ENCODE assay signal across 8 mouse cellular contexts in the genomic region with DNA sequence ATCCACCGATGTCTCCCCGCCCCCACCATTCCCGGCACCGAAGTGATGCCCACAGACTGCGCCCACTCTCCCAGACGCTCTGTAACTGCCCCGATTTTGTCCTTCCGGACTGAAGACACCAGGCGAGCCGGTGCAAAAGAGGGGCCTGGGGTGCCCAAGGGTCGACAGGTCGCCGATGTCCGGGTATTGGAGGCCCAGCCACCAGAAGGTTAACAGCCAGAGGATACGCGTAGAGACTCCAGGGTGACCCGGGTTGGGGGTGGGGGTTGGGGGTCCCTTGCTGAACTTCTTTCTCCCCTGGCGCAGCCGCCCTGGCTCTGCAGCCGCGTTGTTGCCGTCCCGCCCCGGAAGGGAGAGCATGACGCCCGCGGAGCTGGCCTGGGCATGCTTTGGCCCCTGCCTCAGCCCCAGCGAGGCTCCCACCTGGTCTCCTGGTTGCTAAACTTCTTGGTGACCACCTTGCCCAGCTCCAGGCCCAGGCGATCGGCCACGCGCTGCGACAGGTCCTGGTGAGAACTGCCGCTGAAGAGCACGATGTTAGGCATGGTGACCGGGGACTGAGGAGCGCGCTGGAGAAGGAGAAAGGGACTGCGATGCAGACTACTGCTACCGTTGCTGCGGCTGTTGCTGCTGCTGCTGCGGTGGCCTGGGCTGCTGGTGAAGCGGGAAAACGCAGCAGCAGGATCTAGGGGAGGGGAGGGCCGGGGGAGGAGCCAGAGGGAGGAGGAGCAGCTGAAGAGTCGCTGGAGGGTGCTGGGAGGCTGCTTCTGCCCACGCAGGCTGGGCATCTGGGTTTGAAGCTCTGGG. TPM values are rescaled to one million over a fixed set of nuclear protein-coding genes. Genes with fewer than 3 reads are reported as not detected.
DNase-seq lines count a peak whose midpoint lies in the region; ATAC-seq lines count a peak whose summit lies in the region.

A gene (minus strand): TSS at position 703 of the 807 bp plus-strand sequence.

- 20% methylated on average over 35 of the region's 47 CpGs for WGBS in hindbrain, embryonic 16.5 days

- H3K4me3 ChIP-seq in hindbrain, embryonic 16.5 days (ENCODE audit: low read length) = peak within 1 kb of the TSS; percentile 60

- peak within 1 kb of the TSS; percentile 68 for H3K4me2 ChIP-seq in hindbrain, embryonic 16.5 days (ENCODE audit: low read length)

- H3K4me1 ChIP-seq in hindbrain, embryonic 16.5 days (ENCODE audit: control insufficient read depth, insufficient read depth, low read depth, low read length) = no peaks in the 10 kb centered on the region

- peak within 1 kb of the TSS; percentile 72 for H3K9ac ChIP-seq in hindbrain, embryonic 16.5 days (ENCODE audit: low read depth, low read length)

- DNase-seq in ZHBTc4 (ENCODE audit: low read depth, low spot score) = peak; percentile 76
- DNase-seq in cerebellum, postnatal 36 days = peak; percentile 3 to 6
- peak; percentile 2 for DNase-seq in gastrocnemius, adult 18-20 months (ENCODE audit: low spot score)
- peak; percentile 17 to 28 for DNase-seq in left cerebral cortex, adult 8-10 months (ENCODE audit: low spot score in 2 of 2)
- DNase-seq in right cerebral cortex, adult 2 months (ENCODE audit: low spot score in 2 of 2) = peak; percentile 26 to 44
- DNase-seq in urinary bladder, postnatal 25 days (ENCODE audit: low spot score) = peak; percentile 13

- no peaks in the 10 kb centered on the region for H3K9me3 ChIP-seq in hindbrain, embryonic 16.5 days (ENCODE audit: control insufficient read depth, low read length)

- no peaks in the 10 kb centered on the region for H3K36me3 ChIP-seq in hindbrain, embryonic 16.5 days (ENCODE audit: control insufficient read depth, insufficient read depth, low read length)

- peak; percentile 95 for ATAC-seq in hindbrain, embryonic 16.5 days
- peak; percentile 84 for ATAC-seq in megakaryocyte, adult 5-6 weeks (ENCODE audit: poor library complexity, severe bottlenecking)

- peaks cover 16% of the 10 kb centered on the region for H3K27me3 ChIP-seq in hindbrain, embryonic 16.5 days (replicated peaks; ENCODE audit: control insufficient read depth, insufficient read depth, low read length)

- H3K27ac ChIP-seq in hindbrain, embryonic 16.5 days (ENCODE audit: low read depth, low read length) = peak within 1 kb of the TSS; percentile 48; the same call in 1 of the 2 replicates

RNA-seq across cellular contexts. Expression of the gene that starts here (rescaled TPM):
- 1 to 10 TPM; 1.6 to 1.9 TPM for total RNA-seq in gastrocnemius, adult 18-20 months (2021)
- polyA plus RNA-seq in hindbrain, embryonic 16.5 days (2015; fragmentation: Nextera tagmentation; extraction: Ambion mirVana) = 17.5 and 19.3 TPM in 2 replicates
- 10 to 100 TPM; 25.8 to 34.7 (median 27.9) TPM for total RNA-seq in left cerebral cortex, adult 8-10 months (2022)
- total RNA-seq in megakaryocyte, adult 5-6 weeks (2015) = 33.7 and 35.0 TPM in 2 replicates
- total RNA-seq in megakaryocyte, adult 5-6 weeks (2017) = 22.5 and 23.4 TPM in 2 replicates

Comparison
In these comparisons a context has a peak if more than half of its experiments do, and no peak if none do; other contexts are left out.
1. Peak in every context shown above with its lines: DNase-seq, ATAC-seq, H3K4me3 ChIP-seq and H3K27ac ChIP-seq.
2. RNA of the gene that starts here (total RNA-seq): 22.5 to 35.0 TPM in megakaryocyte, adult 5-6 weeks and 25.8 to 34.7 TPM in left cerebral cortex, adult 8-10 months; 1.6 to 1.9 TPM in gastrocnemius, adult 18-20 months; every median in the first group is over 4 times any median in the second.
3. DNase-seq: peak in every context shown above with its lines; median percentile 76 in ZHBTc4; 35 in right cerebral cortex, adult 2 months; 22 in left cerebral cortex, adult 8-10 months; 13 in urinary bladder, postnatal 25 days; 4 in cerebellum, postnatal 36 days; 2 in gastrocnemius, adult 18-20 months.